Mouse (Mus musculus) liver, postnatal 0 days (tissue): ENCODE measurements around the gene Alg14. TPM values are rescaled to one million over a fixed set of nuclear protein-coding genes. Genes with fewer than 3 reads are reported as not detected.
A peak's percentile ranks its signal among the peaks of the same experiment; 100 is the strongest.

Source experiments
- ATAC-seq: fragments of 200-750 bp; cut with Nextera tagmentation; 2 replicates; pipeline ENCODE4 v1.8.0; 2017; ENCODE audit warnings: mild to moderate bottlenecking, moderate library complexity
- DNase-seq: peaks from one replicate; pipeline ENCODE4 v3.0.0-alpha.2; 2016
- H3K27ac ChIP-seq: fragments of 300-500 bp; sonication (generic); 2 replicates; pipeline ENCODE4 v1.5.1; 2014; ENCODE audit warnings: antibody characterized with exemption, moderate library complexity, mild to moderate bottlenecking, low read depth
- H3K27me3 ChIP-seq: fragments of 300-500 bp; sonication (generic); 2 replicates; pipeline ENCODE4 v1.6.1; 2014; ENCODE audit warnings: low read length, control low read depth, mixed read lengths; ENCODE audit not compliant: insufficient read depth
- H3K36me3 ChIP-seq: fragments of 300-500 bp; sonication (generic); replicated peaks from 2 replicates; pipeline ENCODE4 v1.6.1; 2014; ENCODE audit warnings: mild to moderate bottlenecking, control low read depth, low read length, moderate library complexity, mixed read lengths; ENCODE audit not compliant: insufficient read depth
- H3K4me1 ChIP-seq: fragments of 300-500 bp; sonication (generic); 2 replicates; pipeline ENCODE4 v1.6.1; 2014; ENCODE audit warnings: antibody characterized with exemption, mild to moderate bottlenecking, control low read depth; ENCODE audit not compliant: insufficient read depth
- H3K4me2 ChIP-seq: fragments of 300-500 bp; sonication (generic); 2 replicates; pipeline ENCODE4 v1.6.1; 2014; ENCODE audit warnings: low read depth, mild to moderate bottlenecking, low read length, moderate library complexity, mixed read lengths
- H3K4me3 ChIP-seq: fragments of 300-500 bp; sonication (generic); 2 replicates; pipeline ENCODE4 v1.5.1; 2014; ENCODE audit warnings: low read depth, low read length
- H3K9ac ChIP-seq: fragments of 300-500 bp; sonication (generic); replicated peaks from 2 replicates; pipeline ENCODE4 v1.6.1; 2014; ENCODE audit warnings: mild to moderate bottlenecking, moderate library complexity
- H3K9me3 ChIP-seq: fragments of 300-500 bp; sonication (generic); 2 replicates; pipeline ENCODE4 v1.6.1; 2016; ENCODE audit warnings: mild to moderate bottlenecking, control low read depth, low read length, mixed read lengths
- CTCF ChIP-seq: sonication (generic); IDR thresholded peaks from 2 replicates; pipeline ENCODE4 v1.5.1; 2016; ENCODE audit warnings: antibody characterized with exemption, low read depth
- EP300 ChIP-seq: IDR thresholded peaks from 2 replicates; pipeline ENCODE4 v1.6.1; 2016; ENCODE audit warnings: antibody characterized with exemption, low read depth, mild to moderate bottlenecking
- WGBS: fragments of 180-500 bp; shearing (Covaris S2); extraction: QIAGEN DNeasy Blood & Tissue Kit; methylation state at CpG from one replicate; pipeline ENCODE4 v1.1.7; 2014; ENCODE audit not compliant: insufficient replicate concordance; 5-methylcytosine and 5-hydroxymethylcytosine counted together
- polyA plus RNA-seq: library from polyadenylated mRNA; unstranded; fragments of >200 nt; fragmentation: Nextera tagmentation; extraction: Ambion mirVana; gene quantifications from 2 replicates; pipeline ENCODE4 v1.2.1, GENCODE M21; 2015

Gene Alg14
- polyA plus RNA-seq, 1 experiment from 2014 or later = 20.1 TPM

DNA sequence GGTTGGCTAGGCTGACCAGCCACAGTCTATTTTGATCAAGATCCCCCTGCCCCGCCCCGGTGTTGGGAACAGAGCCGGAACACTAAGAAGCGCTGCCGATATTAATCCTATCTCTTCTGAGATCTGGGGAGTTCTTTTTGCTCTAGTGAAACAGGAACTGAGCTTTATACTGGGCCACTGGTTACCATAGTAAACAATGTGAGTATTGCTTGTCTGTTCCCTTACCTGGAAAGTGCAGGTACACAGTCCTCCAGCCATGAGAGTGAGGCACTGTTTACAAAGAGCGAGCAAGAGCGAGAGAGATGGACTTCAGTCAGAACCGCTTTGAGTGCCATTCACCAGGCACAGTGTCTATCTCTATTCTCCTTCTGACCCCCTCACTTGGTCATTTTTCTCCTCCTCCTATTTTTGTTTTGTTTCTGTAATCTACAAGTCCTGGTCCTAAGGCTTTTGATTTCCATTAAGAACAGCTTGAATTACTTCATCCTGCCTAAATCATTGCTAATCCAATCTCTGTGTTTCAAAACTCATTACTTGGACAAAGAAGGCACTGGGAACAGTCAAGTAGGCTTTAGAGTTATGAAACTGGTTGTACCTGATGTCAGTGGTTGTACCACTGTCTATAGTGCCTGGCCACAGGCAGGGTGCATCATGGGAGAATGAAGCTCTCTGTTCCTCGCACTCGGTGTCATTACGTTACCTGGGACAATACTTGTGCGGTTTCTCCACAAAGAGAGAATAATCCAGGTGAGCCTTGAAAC, 55.1 kb downstream of the Alg14 start:
- ATAC-seq (peak; percentile 86), DNase-seq (peak; percentile 21)
- Histone ChIP-seq H3K4me1 (peaks cover 37% of the 10 kb centered on the region), H3K9me3 (no peaks in the 10 kb centered on the region), H3K36me3 (no peaks in the 10 kb centered on the region), H3K4me3 (no peak overlapping the region), H3K27me3 (no peaks in the 10 kb centered on the region), H3K27ac (peak overlapping the region; percentile 90), H3K9ac (0 out of 2 replicates have a peak overlapping the region, but pooled peaks have one; percentile 41), H3K4me2 (peak overlapping the region; percentile 63)
- TF ChIP-seq CTCF (no peak), EP300 (no peak)
- 61% methylated on average over 12 of the region's 12 CpGs for WGBS

DNA sequence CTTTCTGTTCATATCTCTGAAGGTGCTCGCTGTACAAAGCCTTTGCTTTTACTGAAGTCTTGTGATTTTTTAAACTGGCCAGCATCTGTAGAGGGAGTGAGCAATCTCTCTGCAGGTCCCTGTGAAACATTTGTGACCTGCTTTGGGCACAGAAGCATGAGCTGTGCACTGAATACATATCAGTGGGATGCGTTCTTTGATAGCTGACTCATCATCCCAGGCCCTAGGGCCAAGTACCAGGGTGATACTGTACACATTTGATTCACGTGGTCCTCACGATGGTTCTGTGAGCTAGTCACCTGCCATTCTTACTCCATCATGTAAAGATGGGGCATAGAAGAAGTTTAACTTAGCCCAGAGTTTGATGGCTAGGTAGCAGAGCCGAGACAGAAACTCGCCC, 57.2 kb downstream of the Alg14 start:
- WGBS = 73% methylated on average over 6 of the region's 6 CpGs
- no peaks in the 10 kb centered on the region for H3K9me3 ChIP-seq

DNA sequence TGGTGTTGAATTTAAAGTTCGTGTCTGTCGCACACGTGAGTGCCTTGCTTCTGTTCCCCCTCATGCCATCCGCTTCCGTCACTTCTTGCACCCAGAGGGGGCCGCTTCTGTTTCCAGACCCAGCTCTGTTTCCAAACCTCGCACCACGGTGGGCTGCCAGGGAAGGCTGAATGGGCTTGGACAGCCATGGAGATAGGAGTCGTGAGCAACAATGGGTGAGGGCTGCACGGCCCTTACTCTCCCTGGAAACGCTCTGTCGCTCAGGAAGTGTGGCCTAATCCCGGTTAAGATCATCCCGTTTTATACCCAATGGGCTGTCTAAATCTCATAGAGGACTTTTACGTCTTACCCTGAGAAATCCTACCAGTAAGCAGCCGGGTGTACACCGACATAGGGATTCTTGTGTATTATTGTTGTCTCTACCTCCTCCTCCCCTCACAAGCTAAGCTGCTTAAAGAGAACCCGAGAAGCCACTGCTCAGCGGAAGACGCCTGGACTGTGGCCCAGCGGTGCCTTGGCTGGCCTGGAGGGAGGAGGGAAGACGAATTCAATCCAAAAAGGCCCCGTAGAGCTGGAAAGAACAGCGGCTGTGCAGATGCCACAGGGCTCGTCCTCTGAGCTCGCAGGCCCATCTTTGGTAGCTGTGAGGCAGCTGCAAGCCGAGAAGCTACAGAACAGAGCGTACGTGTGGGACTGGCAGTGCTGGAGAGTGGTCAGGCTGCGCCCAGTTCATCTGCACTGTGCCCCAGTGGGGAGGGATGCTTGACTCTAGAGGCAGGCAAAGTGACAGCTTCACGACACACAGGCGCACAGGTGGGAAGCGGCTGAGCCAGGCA, 58.0 kb downstream of the Alg14 start:
- Histone ChIP-seq H3K9me3 (no peaks in the 10 kb centered on the region), H3K27me3 (no peaks in the 10 kb centered on the region), H3K27ac (no peak overlapping the region), H3K4me2 (no peak overlapping the region), H3K36me3 (no peaks in the 10 kb centered on the region), H3K4me1 (peaks cover 29% of the 10 kb centered on the region), H3K9ac (no peak overlapping the region), H3K4me3 (no peak overlapping the region)
- ATAC-seq = no peak
- no peak for DNase-seq
- TF ChIP-seq EP300 = no peak
- no peak for TF ChIP-seq CTCF
- WGBS = 87% methylated on average over 33 of the region's 33 CpGs

More for the DNA sequence above, 57.2 kb downstream of the Alg14 start:
- peaks cover 29% of the 10 kb centered on the region for H3K4me1 ChIP-seq
- no peaks in the 10 kb centered on the region for H3K27me3 ChIP-seq
- no peak overlapping the region for H3K9ac ChIP-seq
- TF ChIP-seq EP300 (no peak), CTCF (no peak)
- H3K27ac ChIP-seq = no peak overlapping the region
- DNase-seq (no peak), ATAC-seq (no peak)
- H3K4me3 ChIP-seq = no peak overlapping the region
- no peak overlapping the region for H3K4me2 ChIP-seq
- no peaks in the 10 kb centered on the region for H3K36me3 ChIP-seq

DNA sequence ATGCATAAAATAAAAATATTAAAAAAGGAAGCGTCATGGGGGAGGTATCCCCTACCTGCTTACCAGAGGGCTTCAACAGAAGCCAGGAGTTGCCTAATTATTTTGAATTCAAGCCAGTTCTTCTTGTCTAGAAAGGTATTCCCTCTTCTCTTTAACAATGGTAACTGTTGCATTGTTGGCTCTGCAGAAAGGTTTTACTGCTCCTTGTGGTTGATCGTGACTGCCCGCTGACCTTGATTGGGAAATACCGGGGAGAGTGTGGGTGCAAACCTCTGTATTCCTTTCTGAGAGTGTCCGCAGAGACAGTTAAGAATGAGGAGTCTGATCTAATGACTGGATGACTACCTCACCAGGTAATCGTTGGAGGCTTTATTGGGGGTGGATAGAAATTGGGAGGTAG, 59.7 kb downstream of the Alg14 start:
- H3K36me3 ChIP-seq = no peaks in the 10 kb centered on the region
- no peak overlapping the region for H3K4me3 ChIP-seq
- no peak overlapping the region for H3K4me2 ChIP-seq
- no peaks in the 10 kb centered on the region for H3K9me3 ChIP-seq
- DNase-seq = no peak
- no peak overlapping the region for H3K27ac ChIP-seq
- TF ChIP-seq CTCF = no peak
- TF ChIP-seq EP300 = no peak
- 49% methylated on average over 6 of the region's 6 CpGs for WGBS
- no peaks in the 10 kb centered on the region for H3K27me3 ChIP-seq
- no peak overlapping the region for H3K9ac ChIP-seq
- no peak for ATAC-seq
- peaks cover 16% of the 10 kb centered on the region for H3K4me1 ChIP-seq

DNA sequence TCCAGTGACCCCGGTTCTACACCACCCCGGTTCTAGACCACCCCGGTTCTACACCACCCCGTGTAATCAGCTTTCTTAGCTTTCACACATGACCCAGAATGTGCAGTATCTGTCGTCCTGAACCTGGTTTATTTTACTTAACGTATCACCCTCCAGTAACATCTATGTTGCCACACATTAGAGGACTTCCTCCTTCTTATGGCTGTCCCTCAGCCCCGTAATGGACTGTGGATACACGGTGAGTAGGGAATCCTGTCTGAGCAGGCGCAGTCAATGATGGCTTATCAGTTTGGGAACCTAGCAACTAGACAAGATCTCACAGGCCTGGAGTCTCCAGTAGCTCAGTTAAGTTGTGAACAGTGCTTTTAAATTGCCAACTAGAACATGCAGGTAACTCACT, 62.7 kb downstream of the Alg14 start:
- TF ChIP-seq CTCF (no peak), EP300 (no peak)
- Histone ChIP-seq H3K27ac (no peak overlapping the region), H3K36me3 (no peaks in the 10 kb centered on the region), H3K4me3 (no peak overlapping the region), H3K27me3 (no peaks in the 10 kb centered on the region), H3K4me2 (no peak overlapping the region), H3K9ac (no peak overlapping the region; the same call in 1 of the 2 replicates), H3K9me3 (no peaks in the 10 kb centered on the region), H3K4me1 (peaks cover 11% of the 10 kb centered on the region)
- no peak for ATAC-seq
- no peak for DNase-seq
- WGBS = 60% methylated on average over 9 of the region's 9 CpGs

DNA sequence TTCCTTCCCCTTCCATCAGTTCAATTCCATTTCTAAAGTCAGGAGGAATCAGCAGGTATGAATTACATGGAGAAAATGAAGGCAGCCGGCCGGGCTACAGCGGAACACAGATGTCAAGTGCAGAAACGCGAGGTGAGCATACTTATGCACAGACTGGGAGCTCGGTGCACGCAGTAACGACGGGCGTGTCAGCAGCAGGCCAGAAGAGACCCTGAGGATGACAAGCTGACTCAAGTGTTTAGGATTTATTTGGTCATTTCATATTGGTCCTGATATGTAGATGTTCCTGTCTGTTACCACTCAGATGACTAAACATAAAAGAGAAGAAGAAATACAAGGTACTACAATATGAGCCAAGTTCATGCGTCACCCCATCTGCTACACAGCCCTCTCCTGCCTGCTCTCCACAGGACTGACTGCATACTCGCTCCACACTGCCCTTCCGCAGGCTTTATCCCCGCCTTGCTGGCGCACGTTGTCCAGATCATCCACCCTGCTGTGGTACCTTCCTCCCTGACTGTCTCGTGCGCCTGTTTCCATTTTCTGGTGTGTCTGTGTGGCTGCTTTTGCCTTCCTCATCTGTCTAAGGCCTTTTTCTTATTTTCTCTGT, 63.4 kb downstream of the Alg14 start:
- DNase-seq = no peak
- TF ChIP-seq EP300 = no peak
- no peak for TF ChIP-seq CTCF
- 75% methylated on average over 18 of the region's 18 CpGs for WGBS
- no peak overlapping the region for H3K4me2 ChIP-seq
- H3K36me3 ChIP-seq = no peaks in the 10 kb centered on the region
- no peak for ATAC-seq
- no peak overlapping the region for H3K4me3 ChIP-seq
- no peaks in the 10 kb centered on the region for H3K27me3 ChIP-seq
- H3K4me1 ChIP-seq = peaks cover 11% of the 10 kb centered on the region
- H3K9me3 ChIP-seq = no peaks in the 10 kb centered on the region
- H3K9ac ChIP-seq = no peak overlapping the region
- H3K27ac ChIP-seq = no peak overlapping the region
